Mouse (Mus musculus) CH12.LX (cell line): ENCODE data around the gene Eva1a. TPM values are rescaled to one million over a fixed set of nuclear protein-coding genes. Genes with fewer than 3 reads are reported as not detected.

Experiments used
- DNase-seq: peaks from one replicate; pipeline ENCODE4 v3.0.0-alpha.2; 2013; ENCODE audit errors: extremely low read depth
- H3K27ac ChIP-seq: 2 replicates; pipeline ENCODE4 v1.5.1; 2012; ENCODE audit warnings: low read depth, mild to moderate bottlenecking, control low read depth, moderate library complexity; ENCODE audit not compliant: insufficient read depth
- H3K27me3 ChIP-seq: replicated peaks from 2 replicates; pipeline ENCODE3; 2012; ENCODE audit warnings: inconsistent platforms
- H3K36me3 ChIP-seq, 2 experiments: replicated peaks in 1 of 2; 2 replicates each; pipeline versions ENCODE3 to v1.6.1; 2012; ENCODE audit warnings: inconsistent platforms in 1 of 2, low read length in 1 of 2, mild to moderate bottlenecking in 1 of 2, mixed read lengths in 1 of 2, moderate library complexity in 1 of 2; ENCODE audit not compliant: control insufficient read depth in 1 of 2, insufficient read depth in 1 of 2
- H3K4me1 ChIP-seq, 2 experiments: 2 replicates each; pipeline ENCODE4 v1.6.1; 2012; ENCODE audit warnings: inconsistent platforms in 1 of 2, moderate library complexity in 1 of 2; ENCODE audit not compliant: insufficient read depth in 2 of 2, control insufficient read depth in 1 of 2
- H3K4me2 ChIP-seq: 2 replicates; pipeline ENCODE4 v1.6.1; 2012; ENCODE audit warnings: low read depth, mild to moderate bottlenecking, control low read depth; ENCODE audit not compliant: poor library complexity, insufficient read depth, severe bottlenecking
- H3K4me3 ChIP-seq, 3 experiments: fragments of 150-350 bp in 1 of 3; sonication (generic) in 1 of 3; replicated peaks in 1 of 3; 2 replicates each; pipeline versions ENCODE3 to v1.5.1; 2011 to 2012; ENCODE audit warnings: low read depth in 2 of 3, low read length in 2 of 3, mild to moderate bottlenecking in 2 of 3, moderate library complexity in 2 of 3, control low read depth in 1 of 3, improper control_type of control experiment in 1 of 3, inconsistent platforms in 1 of 3, mixed read lengths in 1 of 3; ENCODE audit not compliant: poor library complexity in 1 of 3
- H3K79me2 ChIP-seq: replicated peaks from 2 replicates; pipeline ENCODE4 v1.6.1; 2012; ENCODE audit warnings: mild to moderate bottlenecking, moderate library complexity; ENCODE audit not compliant: control insufficient read depth, poor library complexity, insufficient read depth, severe bottlenecking; ENCODE audit errors: extremely low read depth
- H3K9ac ChIP-seq: 2 replicates; pipeline ENCODE4 v1.6.1; 2012; ENCODE audit warnings: low read depth, mild to moderate bottlenecking, control low read depth, moderate library complexity; ENCODE audit not compliant: insufficient read depth
- H3K9me3 ChIP-seq: replicated peaks from 2 replicates; pipeline ENCODE3; 2012; ENCODE audit warnings: low read length, inconsistent platforms, mixed read lengths
- BHLHE40 ChIP-seq: IDR thresholded peaks from 2 replicates; pipeline ENCODE4 v1.6.1; 2011; ENCODE audit warnings: mild to moderate bottlenecking, low read depth, low read length, improper control_type of control experiment
- CHD2 ChIP-seq: IDR thresholded peaks from 2 replicates; pipeline ENCODE4 v1.6.1; 2011; ENCODE audit warnings: low read length, improper control_type of control experiment
- ETS1 ChIP-seq: conservative IDR thresholded peaks from 2 replicates; pipeline ENCODE4 v1.6.1; 2012; ENCODE audit warnings: low read depth, mild to moderate bottlenecking, inconsistent platforms, low read length, improper control_type of control experiment, moderate library complexity
- GABPA ChIP-seq: IDR thresholded peaks from 2 replicates; pipeline ENCODE4 v1.6.1; 2012; ENCODE audit warnings: low read depth, low read length, improper control_type of control experiment, inconsistent platforms; ENCODE audit not compliant: insufficient replicate concordance
- HCFC1 ChIP-seq: IDR thresholded peaks from 2 replicates; pipeline ENCODE4 v1.6.1; 2012; ENCODE audit warnings: low read depth, mild to moderate bottlenecking, inconsistent platforms, low read length, improper control_type of control experiment
- JUND ChIP-seq: conservative IDR thresholded peaks from 2 replicates; pipeline ENCODE4 v1.6.1; 2011; ENCODE audit warnings: low read depth, low read length, improper control_type of control experiment
- MAFK ChIP-seq: IDR thresholded peaks from 2 replicates; pipeline ENCODE4 v1.6.1; 2011; ENCODE audit warnings: low read length, improper control_type of control experiment; ENCODE audit not compliant: insufficient replicate concordance
- MAX ChIP-seq: IDR thresholded peaks from 2 replicates; pipeline ENCODE4 v1.6.1; 2011; ENCODE audit warnings: low read length, improper control_type of control experiment
- MAZ ChIP-seq: IDR thresholded peaks from 2 replicates; pipeline ENCODE4 v1.6.1; 2012; ENCODE audit warnings: low read depth, mild to moderate bottlenecking, inconsistent platforms, low read length, improper control_type of control experiment, moderate library complexity
- MEF2A ChIP-seq: IDR thresholded peaks from 2 replicates; pipeline ENCODE4 v1.6.1; 2014; ENCODE audit warnings: low read depth, mild to moderate bottlenecking, inconsistent platforms, low read length, improper control_type of control experiment, borderline replicate concordance
- MXI1 ChIP-seq: IDR thresholded peaks from 2 replicates; pipeline ENCODE4 v1.6.1; 2011; ENCODE audit warnings: mild to moderate bottlenecking, low read depth, low read length, improper control_type of control experiment
- MYC ChIP-seq: IDR thresholded peaks from 2 replicates; pipeline ENCODE4 v1.6.1; 2011; ENCODE audit warnings: low read depth, mild to moderate bottlenecking, improper control_type of control experiment, low read length
- NELFE ChIP-seq: IDR thresholded peaks from 2 replicates; pipeline ENCODE4 v1.6.1; 2011; ENCODE audit warnings: low read depth, low read length, improper control_type of control experiment
- PAX5 ChIP-seq: IDR thresholded peaks from 2 replicates; pipeline ENCODE4 v1.6.1; 2012; ENCODE audit warnings: low read length, inconsistent platforms, mixed read lengths
- POLR2A ChIP-seq: IDR thresholded peaks from 2 replicates; pipeline ENCODE4 v1.6.1; 2011; ENCODE audit warnings: low read depth, mild to moderate bottlenecking, improper control_type of control experiment, low read length
- RAD21 ChIP-seq: IDR thresholded peaks from 2 replicates; pipeline ENCODE4 v1.6.1; 2011; ENCODE audit warnings: low read depth, mild to moderate bottlenecking, low read length, improper control_type of control experiment, moderate library complexity
- SIN3A ChIP-seq: IDR thresholded peaks from 2 replicates; pipeline ENCODE4 v1.6.1; 2012; ENCODE audit warnings: low read length, improper control_type of control experiment, inconsistent platforms
- UBTF ChIP-seq: IDR thresholded peaks from 2 replicates; pipeline ENCODE4 v1.6.1; 2012; ENCODE audit warnings: low read depth, mild to moderate bottlenecking, inconsistent platforms, low read length, improper control_type of control experiment, moderate library complexity
- USF1 ChIP-seq: IDR thresholded peaks from 2 replicates; pipeline ENCODE4 v1.6.1; 2014; ENCODE audit warnings: low read depth, mild to moderate bottlenecking, inconsistent platforms, low read length, improper control_type of control experiment
- ZC3H11A ChIP-seq: IDR thresholded peaks from 2 replicates; pipeline ENCODE4 v1.6.1; 2012; ENCODE audit warnings: low read depth, mild to moderate bottlenecking, inconsistent platforms, low read length, improper control_type of control experiment
- ZKSCAN1 ChIP-seq: IDR thresholded peaks from 2 replicates; pipeline ENCODE4 v1.6.1; 2012; ENCODE audit warnings: low read depth, inconsistent platforms, low read length, improper control_type of control experiment, borderline replicate concordance
- ZNF384 ChIP-seq: IDR thresholded peaks from 2 replicates; pipeline ENCODE4 v1.6.1; 2012; ENCODE audit warnings: low read depth, low read length, improper control_type of control experiment, inconsistent platforms
- dilution Hi-C: fragments of 300-500 bp; cut with MboI; formaldehyde crosslinking; loops from 2 replicates; pipeline ENCODE4 v1.14.3; 2020; ENCODE audit warnings: low sequenced_read_pairs; ENCODE audit not compliant: extremely low pct_unique_long_range_greater_than_20kb, extremely low pct_ligation_motif_present
- in situ Hi-C: fragments of 300-500 bp; cut with MboI; formaldehyde crosslinking; loops from 3 replicates; pipeline ENCODE4 v1.14.3; 2019; ENCODE audit warnings: low sequenced_read_pairs, low pct_ligation_motif_present, low pct_unique_long_range_greater_than_20kb, mixed read lengths
- polyA plus RNA-seq: library from polyadenylated mRNA; unstranded; fragments of >175 nt; gene quantifications from 2 replicates; pipeline ENCODE4 v1.2.1, GENCODE M21; 2012; ENCODE audit warnings: low read depth; ENCODE audit not compliant: insufficient read length
- total RNA-seq, 2 experiments: library from RNA; depleted of rRNA; stranded (reverse); fragments of 300-350 nt in 1 of 2; fragments of >200 nt in 1 of 2; gene quantifications; 2 replicates each; pipeline ENCODE4 v1.2.3; 2012 to 2014

The Eva1a gene
- total and polyA plus RNA-seq, 3 experiments: not detected

DNA sequence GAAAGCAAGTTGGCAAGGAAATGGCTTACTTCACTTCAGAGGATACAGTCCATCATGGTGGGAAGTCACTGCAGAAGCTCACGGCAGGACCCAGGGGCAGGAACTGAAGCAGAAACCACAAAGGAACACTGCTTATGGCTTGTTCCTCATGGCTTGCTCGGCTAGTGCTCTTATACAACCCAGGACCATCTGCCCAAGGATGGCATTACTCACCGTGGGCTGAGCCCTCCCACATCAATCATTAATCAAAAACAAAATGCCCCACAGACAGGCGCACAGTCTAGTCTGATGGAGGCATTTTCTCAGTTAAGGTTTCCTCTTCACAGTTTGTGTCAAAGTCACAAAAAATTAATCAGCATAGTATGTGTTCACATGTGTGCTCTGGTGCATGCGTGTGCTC is 19.8 kb upstream of the Eva1a start:
- H3K79me2 ChIP-seq: no peaks in the 10 kb centered on the region
- H3K9ac ChIP-seq: no peak overlapping the region
- in situ Hi-C loops (no loop called here), dilution Hi-C loops (no loop called here)
- H3K4me1 ChIP-seq: no peaks in the 10 kb centered on the region
- H3K36me3 ChIP-seq: no peaks in the 10 kb centered on the region
- peaks cover 36% of the 10 kb centered on the region for H3K9me3 ChIP-seq
- DNase-seq: no peak
- H3K4me2 ChIP-seq: no peak overlapping the region
- no peak for TF ChIP-seq SIN3A
- TF ChIP-seq MAX: no peak
- TF ChIP-seq ZNF384: no peak
- TF ChIP-seq RAD21: no peak
- no peak for TF ChIP-seq PAX5
- no peaks in the 10 kb centered on the region for H3K27me3 ChIP-seq
- H3K27ac ChIP-seq: no peak overlapping the region
- no peak overlapping the region for H3K4me3 ChIP-seq

DNA sequence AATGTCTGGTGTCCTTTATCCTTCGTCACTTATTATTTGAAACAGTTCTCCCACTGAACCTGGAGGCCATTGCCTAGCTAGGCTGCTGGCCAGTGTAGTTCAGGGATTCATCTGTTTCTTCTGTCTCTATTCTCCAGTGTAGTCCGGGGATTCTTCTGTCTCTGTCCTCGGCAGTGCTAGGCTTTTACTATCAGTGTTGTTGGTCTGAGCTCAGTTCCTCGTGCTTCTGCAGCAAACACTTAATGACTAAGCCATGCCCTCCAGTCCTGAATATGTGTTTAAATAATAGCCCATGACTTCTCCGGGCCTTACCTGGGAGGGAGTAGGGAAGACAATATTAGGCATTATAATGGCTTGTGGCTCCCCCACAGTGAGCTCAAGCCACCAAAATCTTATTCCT is 19.3 kb upstream of the Eva1a start:
- H3K4me2 ChIP-seq: no peak overlapping the region
- TF ChIP-seq MXI1: no peak
- TF ChIP-seq PAX5: no peak
- TF ChIP-seq ZNF384: no peak
- no peak for TF ChIP-seq POLR2A
- TF ChIP-seq RAD21: no peak
- no peak for TF ChIP-seq BHLHE40
- TF ChIP-seq MEF2A: no peak
- TF ChIP-seq NELFE: no peak
- no peak for TF ChIP-seq UBTF
- TF ChIP-seq ETS1: no peak
- TF ChIP-seq ZC3H11A: no peak
- TF ChIP-seq CHD2: no peak
- no peak for TF ChIP-seq MAFK
- no peak for TF ChIP-seq USF1
- TF ChIP-seq HCFC1: no peak
- no peak for TF ChIP-seq ZKSCAN1
- no peak for TF ChIP-seq JUND
- TF ChIP-seq MAZ: no peak
- no peak for TF ChIP-seq MYC
- no peak for TF ChIP-seq GABPA
- in situ Hi-C loops (no loop called here), dilution Hi-C loops (no loop called here)
- no peak overlapping the region for H3K9ac ChIP-seq
- H3K4me1 ChIP-seq: no peaks in the 10 kb centered on the region
- H3K27me3 ChIP-seq: no peaks in the 10 kb centered on the region
- H3K36me3 ChIP-seq: no peaks in the 10 kb centered on the region
- no peak overlapping the region for H3K27ac ChIP-seq
- H3K4me3 ChIP-seq: no peak overlapping the region
- no peaks in the 10 kb centered on the region for H3K79me2 ChIP-seq
- no peak for DNase-seq
- peaks cover 38% of the 10 kb centered on the region for H3K9me3 ChIP-seq
